Mouse (Mus musculus): ENCODE data around the gene Serpina10.

DNA sequence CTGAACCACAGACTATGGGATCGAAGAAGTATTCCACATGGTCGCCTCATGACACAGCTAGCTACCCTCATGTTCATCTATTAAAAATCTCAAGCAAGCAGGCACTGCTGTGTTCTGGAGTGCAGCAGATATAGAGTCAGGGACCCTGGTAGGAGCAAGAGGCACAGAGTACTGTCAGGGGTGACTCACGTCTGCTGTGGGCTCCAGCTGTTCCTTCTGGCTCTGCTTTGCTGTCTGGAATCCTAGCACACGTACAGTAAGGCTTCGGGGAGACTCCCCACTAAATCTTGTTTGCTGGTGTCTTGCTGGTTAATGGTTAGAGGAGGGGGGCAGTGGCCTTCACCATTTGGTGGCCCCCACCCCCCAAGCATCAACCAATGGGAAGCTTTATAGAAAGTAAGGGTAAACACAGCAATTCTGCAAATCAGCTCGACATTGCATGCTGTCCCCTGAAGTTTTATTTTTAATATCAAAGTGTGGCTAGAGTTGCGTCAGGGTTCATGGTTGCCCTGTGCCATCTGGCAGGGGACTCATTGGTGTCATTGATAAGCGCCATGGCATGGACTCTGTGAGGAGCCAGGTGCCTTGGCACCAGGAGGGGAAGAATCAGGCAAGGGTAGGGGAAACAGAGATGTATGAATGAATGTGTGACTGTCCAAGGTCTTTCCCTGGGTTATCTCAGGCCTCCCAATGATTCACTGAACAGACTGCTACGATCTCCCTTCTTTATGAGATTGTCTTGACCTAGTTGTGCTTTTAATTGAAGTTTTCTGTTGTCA, 25.8 kb upstream of the Serpina10 start, which contains the start of gene Serpina6:
- no peak for TF ChIP-seq CTCF (IDR thresholded peaks at IDR 0.05; ENCODE audit: low read depth, low read length)
- no peak for TF ChIP-seq POLR2A (IDR thresholded peaks at IDR 0.05; ENCODE audit: insufficient read depth, low read length)
- no peak for TF ChIP-seq EP300 (IDR thresholded peaks at IDR 0.05; ENCODE audit: insufficient read depth, low read depth, low read length)
